Mouse (Mus musculus) intestine, postnatal 0 days (tissue): Measurements from ENCODE around the gene Canx. TPM values are rescaled to one million over a fixed set of nuclear protein-coding genes. Genes with fewer than 3 reads are reported as not detected.

Experiments used
- ATAC-seq: fragments of 200-750 bp; cut with Nextera tagmentation; 2 replicates; pipeline ENCODE4 v1.8.0; 2017; ENCODE audit warnings: mild to moderate bottlenecking, moderate TSS enrichment, moderate library complexity
- H3K27ac ChIP-seq: fragments of 300-500 bp; sonication (generic); 2 replicates; pipeline ENCODE4 v1.5.1; 2014; ENCODE audit warnings: mild to moderate bottlenecking, low read depth, low read length, moderate library complexity
- H3K27me3 ChIP-seq: fragments of 300-500 bp; sonication (generic); replicated peaks from 2 replicates; pipeline ENCODE4 v1.6.1; 2014; ENCODE audit warnings: low read length, mixed read lengths; ENCODE audit not compliant: control insufficient read depth, insufficient read depth
- H3K36me3 ChIP-seq: fragments of 300-500 bp; sonication (generic); 2 replicates; pipeline ENCODE4 v1.6.1; 2014; ENCODE audit warnings: mild to moderate bottlenecking, moderate library complexity; ENCODE audit not compliant: control insufficient read depth, insufficient read depth
- H3K4me1 ChIP-seq: fragments of 300-500 bp; sonication (generic); replicated peaks from 2 replicates; pipeline ENCODE4 v1.6.1; 2014; ENCODE audit warnings: antibody characterized with exemption, low read length, mixed read lengths; ENCODE audit not compliant: control insufficient read depth, insufficient read depth
- H3K4me2 ChIP-seq: fragments of 300-500 bp; sonication (generic); replicated peaks from 2 replicates; pipeline ENCODE4 v1.6.1; 2014; ENCODE audit warnings: low read depth, mild to moderate bottlenecking, moderate library complexity
- H3K4me3 ChIP-seq: fragments of 300-500 bp; sonication (generic); 2 replicates; pipeline ENCODE4 v1.5.1; 2014; ENCODE audit warnings: low read depth, low read length
- H3K9ac ChIP-seq: fragments of 300-500 bp; sonication (generic); 2 replicates; pipeline ENCODE4 v1.6.1; 2014; ENCODE audit warnings: mild to moderate bottlenecking, low read depth, low read length
- H3K9me3 ChIP-seq: fragments of 300-500 bp; sonication (generic); 2 replicates; pipeline ENCODE4 v1.6.1; 2016; ENCODE audit warnings: mixed run types; ENCODE audit not compliant: control insufficient read depth
- CTCF ChIP-seq: sonication (generic); IDR thresholded peaks from 2 replicates; pipeline ENCODE4 v1.5.1; 2016; ENCODE audit warnings: low read depth, mild to moderate bottlenecking, control low read depth, antibody characterized with exemption, moderate library complexity
- WGBS: fragments of 180-500 bp; shearing (Covaris S2); extraction: QIAGEN DNeasy Blood & Tissue Kit; methylation state at CpG from one replicate; pipeline ENCODE4 v1.1.7; 2014; 5-methylcytosine and 5-hydroxymethylcytosine counted together
- polyA plus RNA-seq: library from polyadenylated mRNA; unstranded; fragments of >200 nt; fragmentation: Nextera tagmentation; extraction: Ambion mirVana; gene quantifications from 2 replicates; pipeline ENCODE4 v1.2.1, GENCODE M21; 2015

The Canx gene
- polyA plus RNA-seq, 1 experiment from 2014 or later, result 181 TPM

DNA sequence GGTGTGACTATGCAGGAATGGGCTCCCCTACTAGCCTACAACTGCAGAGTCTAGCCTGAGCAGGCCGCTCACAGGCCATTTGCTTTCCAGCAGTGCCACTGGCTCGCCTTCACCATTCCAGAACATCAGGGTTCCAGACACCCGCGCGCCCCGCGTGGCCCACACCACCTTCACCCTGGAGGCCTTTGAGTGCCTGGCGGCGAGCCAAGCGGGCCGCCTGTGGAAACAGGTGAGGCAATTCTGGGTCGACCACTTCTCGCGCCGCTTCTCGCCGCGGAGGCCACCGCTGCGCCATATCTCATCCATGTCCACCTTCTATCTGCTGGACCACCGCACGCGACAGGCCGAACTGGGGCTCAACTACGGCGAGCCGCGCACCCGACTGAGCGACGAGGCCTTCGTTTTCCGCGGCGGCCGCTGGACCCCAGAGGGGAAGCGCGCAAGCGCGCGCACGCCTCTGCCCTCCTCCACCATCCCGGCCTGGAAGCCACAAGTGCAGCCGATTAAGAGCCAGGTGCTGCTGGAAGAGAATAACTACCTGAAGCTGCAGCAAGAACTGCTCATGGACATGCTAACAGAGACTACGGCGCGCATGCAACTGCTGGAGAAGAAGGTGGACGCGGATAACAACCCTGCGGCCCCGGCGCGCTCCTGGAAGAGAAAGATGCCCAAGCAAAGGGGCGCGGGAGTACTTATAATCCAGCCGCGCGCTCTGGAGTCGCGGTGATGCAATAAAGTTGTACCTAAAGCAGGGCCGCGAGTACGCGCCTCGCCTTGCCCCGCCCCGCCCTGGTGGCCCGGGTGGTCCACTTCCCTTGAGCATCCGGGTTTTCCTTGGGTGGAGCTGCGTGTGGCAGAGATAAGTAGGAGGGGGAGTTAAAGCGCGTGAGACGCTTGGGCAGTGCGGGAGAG lies 33.7 kb upstream of the Canx start:
- no peaks in the 10 kb centered on the region for H3K4me1 ChIP-seq
- 2% methylated on average over 74 of the region's 74 CpGs for WGBS
- no peaks in the 10 kb centered on the region for H3K9me3 ChIP-seq
- H3K4me3 ChIP-seq, result peak overlapping the region; percentile 48
- H3K9ac ChIP-seq, result peak overlapping the region; percentile 50
- no peaks in the 10 kb centered on the region for H3K27me3 ChIP-seq
- TF ChIP-seq CTCF, result no peak
- H3K4me2 ChIP-seq, result peak overlapping the region; percentile 87
- H3K27ac ChIP-seq, result no peak overlapping the region
- ATAC-seq, result peak; percentile 39; the same call in 1 of the 2 replicates
- H3K36me3 ChIP-seq, result no peaks in the 10 kb centered on the region

GRCm38 (mm10) chr11:50355395-50355794 lies 29.9 kb upstream of the Canx start:
- H3K4me2 ChIP-seq, result no peak overlapping the region
- no peaks in the 10 kb centered on the region for H3K9me3 ChIP-seq
- no peak overlapping the region for H3K9ac ChIP-seq
- no peak overlapping the region for H3K27ac ChIP-seq
- no peaks in the 10 kb centered on the region for H3K27me3 ChIP-seq
- 30% methylated on average over 1 of the region's 1 CpGs for WGBS
- ATAC-seq, result peak; percentile 9; the same call in 1 of the 2 replicates
- TF ChIP-seq CTCF, result no peak
- H3K4me1 ChIP-seq, result no peaks in the 10 kb centered on the region
- no peak overlapping the region for H3K4me3 ChIP-seq
- H3K36me3 ChIP-seq, result no peaks in the 10 kb centered on the region

- no peak overlapping the region for H3K27ac ChIP-seq
- no peak for TF ChIP-seq CTCF
Measured at GRCm38 (mm10) chr11:50354851-50355250, 29.4 kb upstream of the Canx start.

DNA sequence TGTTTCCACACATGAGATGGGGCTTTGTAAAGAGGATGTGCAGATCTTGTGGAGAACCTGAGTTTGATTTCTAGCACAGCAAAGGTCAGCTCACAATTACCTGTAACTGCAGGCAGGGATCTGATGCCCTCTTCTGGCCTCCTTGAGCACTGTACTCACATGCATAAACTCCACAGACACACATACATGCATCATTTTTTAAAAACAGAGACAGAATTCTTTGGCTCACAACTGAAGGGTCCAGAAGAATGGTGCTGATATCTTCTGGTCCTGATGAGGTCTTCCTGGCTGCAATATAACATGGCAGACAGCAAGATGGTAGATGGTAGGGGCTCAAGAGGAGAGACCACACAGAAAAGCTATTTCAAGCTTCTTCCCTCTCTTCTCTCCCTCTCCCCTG lies 28.7 kb upstream of the Canx start, which contains the start of gene Cby3:
Gene Cby3 (plus strand): TSS at position 301 of the 400 bp plus-strand sequence.
- no peaks in the 10 kb centered on the region for H3K9me3 ChIP-seq
- H3K4me1 ChIP-seq, result no peaks in the 10 kb centered on the region
- no peak for ATAC-seq
- no peaks in the 10 kb centered on the region for H3K36me3 ChIP-seq
- no peak within 1 kb of the TSS for H3K9ac ChIP-seq
- no peak within 1 kb of the TSS for H3K27ac ChIP-seq
- no peak within 1 kb of the TSS for H3K4me2 ChIP-seq
- no peak within 1 kb of the TSS for H3K4me3 ChIP-seq
- TF ChIP-seq CTCF, result peak; percentile 37
- H3K27me3 ChIP-seq, result no peaks in the 10 kb centered on the region

More at GRCm38 (mm10) chr11:50354851-50355250, 29.4 kb upstream of the Canx start:
- Histone ChIP-seq H3K9me3 (no peaks in the 10 kb centered on the region), H3K4me1 (no peaks in the 10 kb centered on the region), H3K9ac (no peak overlapping the region), H3K4me3 (no peak overlapping the region), H3K27me3 (no peaks in the 10 kb centered on the region), H3K4me2 (no peak overlapping the region), H3K36me3 (no peaks in the 10 kb centered on the region)
- 42% methylated on average over 3 of the region's 3 CpGs for WGBS
- no peak for ATAC-seq

GRCm38 (mm10) chr11:50352177-50352576 lies 26.7 kb upstream of the Canx start:
- Histone ChIP-seq H3K4me2 (no peak overlapping the region), H3K27ac (peak overlapping the region; percentile 41; the same call in 1 of the 2 replicates), H3K27me3 (no peaks in the 10 kb centered on the region), H3K4me3 (no peak overlapping the region), H3K36me3 (no peaks in the 10 kb centered on the region), H3K9me3 (no peaks in the 10 kb centered on the region), H3K9ac (no peak overlapping the region), H3K4me1 (no peaks in the 10 kb centered on the region)
- ATAC-seq, result peak; percentile 88
- no peak for TF ChIP-seq CTCF
- 31% methylated on average over 2 of the region's 2 CpGs for WGBS

GRCm38 (mm10) chr11:50346256-50347032 lies 21.0 kb upstream of the Canx start:
- ATAC-seq, result no peak
- H3K27ac ChIP-seq, result no peak overlapping the region
- no peaks in the 10 kb centered on the region for H3K4me1 ChIP-seq
- no peak for TF ChIP-seq CTCF
- 85% methylated on average over 9 of the region's 9 CpGs for WGBS
- H3K9me3 ChIP-seq, result no peaks in the 10 kb centered on the region
- no peak overlapping the region for H3K4me3 ChIP-seq
- no peak overlapping the region for H3K4me2 ChIP-seq
- no peaks in the 10 kb centered on the region for H3K36me3 ChIP-seq
- H3K27me3 ChIP-seq, result no peaks in the 10 kb centered on the region
- no peak overlapping the region for H3K9ac ChIP-seq
